ENCODE assay signal across 8 mouse cellular contexts in genomic region chr9:21153833-21154232, GRCm38 (mm10). TPM values are rescaled to one million over a fixed set of nuclear protein-coding genes. Genes with fewer than 3 reads are reported as not detected.
DNase-seq lines count a peak whose midpoint lies in the region; ATAC-seq lines count a peak whose summit lies in the region.

No protein-coding gene starts in this region.

- 6% methylated on average over 5 of the region's 5 CpGs for WGBS in kidney, embryonic 14.5 days
- 12% methylated on average over 5 of the region's 5 CpGs for WGBS in embryonic facial prominence, embryonic 11.5 days
- 20% methylated on average over 5 of the region's 5 CpGs for WGBS in hindbrain, embryonic 15.5 days
- 15% methylated on average over 5 of the region's 5 CpGs for WGBS in midbrain, embryonic 16.5 days

- no peak for DNase-seq in kidney, adult 11 months
- DNase-seq in embryonic facial prominence, embryonic 11.5 days (ENCODE audit: low spot score) = peak; percentile 63
- no peak for DNase-seq in T-cell, adult 2 months (ENCODE audit: low spot score)
- DNase-seq in urinary bladder, postnatal 14 days (ENCODE audit: low spot score) = no peak
- no peak for DNase-seq in gastrocnemius, postnatal 25 days

- H3K36me3 ChIP-seq in kidney, embryonic 14.5 days (ENCODE audit: control insufficient read depth, insufficient read depth, low read length) = no peaks in the 10 kb centered on the region
- H3K36me3 ChIP-seq in embryonic facial prominence, embryonic 11.5 days (replicated peaks; ENCODE audit: control insufficient read depth, insufficient read depth, low read depth, low read length) = no peaks in the 10 kb centered on the region
- H3K36me3 ChIP-seq in hindbrain, embryonic 15.5 days = no peaks in the 10 kb centered on the region
- H3K36me3 ChIP-seq in midbrain, embryonic 16.5 days (ENCODE audit: control insufficient read depth, insufficient read depth, low read length) = no peaks in the 10 kb centered on the region

- no peak; the same call in 1 of the 2 replicates for ATAC-seq in kidney, embryonic 14.5 days (ENCODE audit: low FRiP score, low TSS enrichment)
- ATAC-seq in embryonic facial prominence, embryonic 11.5 days (replicated peaks; ENCODE audit: insufficient number of reproducible peaks, low FRiP score, low TSS enrichment, low read depth) = no peak
- ATAC-seq in hindbrain, embryonic 15.5 days (ENCODE audit: low FRiP score, low read depth) = no peak
- no peak for ATAC-seq in midbrain, embryonic 16.5 days

- no peaks in the 10 kb centered on the region for H3K27me3 ChIP-seq in kidney, embryonic 14.5 days (ENCODE audit: control insufficient read depth, insufficient read depth, low read length)
- no peaks in the 10 kb centered on the region for H3K27me3 ChIP-seq in embryonic facial prominence, embryonic 11.5 days (ENCODE audit: control insufficient read depth, insufficient read depth, low read length)
- H3K27me3 ChIP-seq in hindbrain, embryonic 15.5 days = no peaks in the 10 kb centered on the region
- H3K27me3 ChIP-seq in midbrain, embryonic 16.5 days (ENCODE audit: control insufficient read depth, insufficient read depth, low read depth, low read length) = peaks cover 3% of the 10 kb centered on the region; the same call in 1 of the 2 replicates

- H3K4me2 ChIP-seq in kidney, embryonic 14.5 days (replicated peaks; ENCODE audit: low read depth, low read length) = peak overlapping the region; percentile 83
- H3K4me2 ChIP-seq in embryonic facial prominence, embryonic 11.5 days (ENCODE audit: low read depth, low read length) = peak overlapping the region; percentile 78
- peak overlapping the region; percentile 52 for H3K4me2 ChIP-seq in hindbrain, embryonic 15.5 days
- peak overlapping the region; percentile 46 for H3K4me2 ChIP-seq in midbrain, embryonic 16.5 days (ENCODE audit: low read length)

- peaks cover 23% of the 10 kb centered on the region for H3K4me1 ChIP-seq in kidney, embryonic 14.5 days (ENCODE audit: control insufficient read depth, insufficient read depth, low read length)
- 0 out of 2 replicates have a peak, but pooled peaks cover 1% of the 10 kb centered on the region for H3K4me1 ChIP-seq in embryonic facial prominence, embryonic 11.5 days (ENCODE audit: control insufficient read depth, insufficient read depth, low read length)
- H3K4me1 ChIP-seq in hindbrain, embryonic 15.5 days (replicated peaks) = peaks cover 15% of the 10 kb centered on the region
- peaks cover 7% of the 10 kb centered on the region for H3K4me1 ChIP-seq in midbrain, embryonic 16.5 days (ENCODE audit: control insufficient read depth, insufficient read depth, low read length)

- no peaks in the 10 kb centered on the region for H3K9me3 ChIP-seq in kidney, embryonic 14.5 days (ENCODE audit: control insufficient read depth, low read length)
- H3K9me3 ChIP-seq in embryonic facial prominence, embryonic 11.5 days (replicated peaks; ENCODE audit: control insufficient read depth, low read length) = no peaks in the 10 kb centered on the region
- H3K9me3 ChIP-seq in hindbrain, embryonic 15.5 days = no peaks in the 10 kb centered on the region
- no peaks in the 10 kb centered on the region for H3K9me3 ChIP-seq in midbrain, embryonic 16.5 days (replicated peaks; ENCODE audit: control insufficient read depth, low read length, poor library complexity, severe bottlenecking)

- H3K27ac ChIP-seq in kidney, embryonic 14.5 days (ENCODE audit: low read depth, low read length) = 0 out of 2 replicates have a peak overlapping the region, but pooled peaks have one; percentile 51
- H3K27ac ChIP-seq in embryonic facial prominence, embryonic 11.5 days (replicated peaks; ENCODE audit: low read depth, low read length) = 0 out of 2 replicates have a peak overlapping the region, but pooled peaks have one; percentile 2
- no peak overlapping the region for H3K27ac ChIP-seq in hindbrain, embryonic 15.5 days (replicated peaks)
- H3K27ac ChIP-seq in midbrain, embryonic 16.5 days (ENCODE audit: low read length) = no peak overlapping the region

- H3K4me3 ChIP-seq in kidney, embryonic 14.5 days (ENCODE audit: low read length) = peak overlapping the region; percentile 32
- peak overlapping the region; percentile 29 for H3K4me3 ChIP-seq in embryonic facial prominence, embryonic 11.5 days (ENCODE audit: low read depth, low read length)
- peak overlapping the region; percentile 23; the same call in 1 of the 2 replicates for H3K4me3 ChIP-seq in hindbrain, embryonic 15.5 days
- no peak overlapping the region for H3K4me3 ChIP-seq in midbrain, embryonic 16.5 days (ENCODE audit: low read depth, low read length)

- peak overlapping the region; percentile 51 for H3K9ac ChIP-seq in kidney, embryonic 14.5 days (ENCODE audit: low read depth, low read length)
- no peak overlapping the region for H3K9ac ChIP-seq in embryonic facial prominence, embryonic 11.5 days (replicated peaks; ENCODE audit: low read length)
- H3K9ac ChIP-seq in hindbrain, embryonic 15.5 days = peak overlapping the region; percentile 5; the same call in 1 of the 2 replicates
- 0 out of 2 replicates have a peak overlapping the region, but pooled peaks have one; percentile 36 for H3K9ac ChIP-seq in midbrain, embryonic 16.5 days (ENCODE audit: low read depth, low read length)

RNA-seq across cellular contexts. Expression of gene Cdc37, which starts 4.1 kb away (rescaled TPM):
- 366 and 377 TPM in 2 replicates for polyA plus RNA-seq in kidney, embryonic 14.5 days (2014; fragmentation: Nextera tagmentation; extraction: Ambion mirVana)
- polyA plus RNA-seq in embryonic facial prominence, embryonic 11.5 days (2014; fragmentation: Nextera tagmentation; extraction: Ambion mirVana) = 371 and 374 TPM in 2 replicates
- 211 TPM in 2 replicates for polyA plus RNA-seq in hindbrain, embryonic 15.5 days (2015; fragmentation: Nextera tagmentation; extraction: Ambion mirVana)
- 199 and 227 TPM in 2 replicates for polyA plus RNA-seq in midbrain, embryonic 16.5 days (2015; fragmentation: Nextera tagmentation; extraction: Ambion mirVana)
- 100 to 1,000 TPM; 120 to 126 TPM for total RNA-seq in gastrocnemius, postnatal 25 days (2021)

RNA-seq across cellular contexts. Expression of gene Pde4a, which starts 11.7 kb away (rescaled TPM):
- 13.7 and 14.0 TPM in 2 replicates for polyA plus RNA-seq in kidney, embryonic 14.5 days (2014; fragmentation: Nextera tagmentation; extraction: Ambion mirVana)
- polyA plus RNA-seq in embryonic facial prominence, embryonic 11.5 days (2014; fragmentation: Nextera tagmentation; extraction: Ambion mirVana) = 3.8 and 4.7 TPM in 2 replicates
- 36.5 and 41.0 TPM in 2 replicates for polyA plus RNA-seq in hindbrain, embryonic 15.5 days (2015; fragmentation: Nextera tagmentation; extraction: Ambion mirVana)
- 44.2 and 49.3 TPM in 2 replicates for polyA plus RNA-seq in midbrain, embryonic 16.5 days (2015; fragmentation: Nextera tagmentation; extraction: Ambion mirVana)
- 10 to 100 TPM; 44.6 to 46.7 TPM for total RNA-seq in gastrocnemius, postnatal 25 days (2021)

RNA-seq across cellular contexts. Expression of gene Tyk2, which starts 22.8 kb away (rescaled TPM):
- polyA plus RNA-seq in kidney, embryonic 14.5 days (2014; fragmentation: Nextera tagmentation; extraction: Ambion mirVana) = 5.6 and 8.7 TPM in 2 replicates
- 5.4 and 7.1 TPM in 2 replicates for polyA plus RNA-seq in embryonic facial prominence, embryonic 11.5 days (2014; fragmentation: Nextera tagmentation; extraction: Ambion mirVana)
- polyA plus RNA-seq in hindbrain, embryonic 15.5 days (2015; fragmentation: Nextera tagmentation; extraction: Ambion mirVana) = 11.3 and 11.7 TPM in 2 replicates
- polyA plus RNA-seq in midbrain, embryonic 16.5 days (2015; fragmentation: Nextera tagmentation; extraction: Ambion mirVana) = 9.7 and 9.9 TPM in 2 replicates
- 1 to 10 TPM; 4.7 to 5.8 TPM for total RNA-seq in gastrocnemius, postnatal 25 days (2021)

Comparison
In these comparisons a context has a peak if more than half of its experiments do, and no peak if none do; other contexts are left out.
1. H3K27ac ChIP-seq: peak in kidney, embryonic 14.5 days (single experiment) and embryonic facial prominence, embryonic 11.5 days (single experiment); none in hindbrain, embryonic 15.5 days (single experiment) and midbrain, embryonic 16.5 days (single experiment).
2. Peak in every context shown above with its lines, with median percentiles within 50 percentile points of each other: H3K4me2 ChIP-seq.